Mouse (Mus musculus) heart, embryonic 13.5 days (tissue): ENCODE results near the gene Prr5l. TPM values are rescaled to one million over a fixed set of nuclear protein-coding genes. Genes with fewer than 3 reads are reported as not detected.
A peak's percentile ranks its signal among the peaks of the same experiment; 100 is the strongest.

Experiments
- ATAC-seq: fragments of 200-750 bp; cut with Nextera tagmentation; 2 replicates; pipeline ENCODE4 v1.8.0; 2017; ENCODE audit warnings: moderate TSS enrichment; ENCODE audit not compliant: insufficient number of reproducible peaks, low FRiP score, low TSS enrichment; ENCODE audit errors: extremely low read depth
- H3K27ac ChIP-seq: fragments of 300-500 bp; sonication (generic); replicated peaks from 2 replicates; pipeline ENCODE4 v1.5.1; 2015; ENCODE audit warnings: moderate library complexity, mild to moderate bottlenecking, inconsistent platforms
- H3K27me3 ChIP-seq: fragments of 300-500 bp; sonication (generic); replicated peaks from 2 replicates; pipeline ENCODE4 v1.6.1; 2015; ENCODE audit warnings: mild to moderate bottlenecking, inconsistent platforms
- H3K36me3 ChIP-seq: fragments of 300-500 bp; sonication (generic); 2 replicates; pipeline ENCODE4 v1.6.1; 2015; ENCODE audit warnings: mild to moderate bottlenecking, inconsistent platforms
- H3K4me1 ChIP-seq: fragments of 300-500 bp; sonication (generic); 2 replicates; pipeline ENCODE4 v1.6.1; 2015; ENCODE audit warnings: inconsistent platforms
- H3K4me2 ChIP-seq: fragments of 300-500 bp; sonication (generic); 2 replicates; pipeline ENCODE4 v1.6.1; 2015; ENCODE audit warnings: inconsistent platforms, mild to moderate bottlenecking, moderate library complexity
- H3K4me3 ChIP-seq: fragments of 300-500 bp; sonication (generic); 2 replicates; pipeline ENCODE4 v1.5.1; 2015; ENCODE audit warnings: moderate library complexity, mild to moderate bottlenecking, inconsistent platforms
- H3K9ac ChIP-seq: fragments of 300-500 bp; sonication (generic); 2 replicates; pipeline ENCODE4 v1.6.1; 2015; ENCODE audit warnings: inconsistent platforms, mild to moderate bottlenecking, moderate library complexity
- H3K9me3 ChIP-seq: fragments of 300-500 bp; sonication (generic); 2 replicates; pipeline ENCODE4 v1.6.1; 2016; ENCODE audit warnings: inconsistent platforms
- WGBS: fragments of 180-500 bp; shearing (Covaris S2); methylation state at CpG from one replicate; pipeline ENCODE4 v1.1.7; 2015; ENCODE audit warnings: mixed read lengths; 5-methylcytosine and 5-hydroxymethylcytosine counted together
- polyA plus RNA-seq: library from polyadenylated mRNA; unstranded; fragments of >200 nt; fragmentation: Nextera tagmentation; extraction: Ambion mirVana; gene quantifications from 2 replicates; pipeline ENCODE4 v1.2.1, GENCODE M21; 2015

Gene Prr5l
- polyA plus RNA-seq, 1 experiment from 2014 or later: 8.9 TPM

- H3K9ac ChIP-seq: no peak overlapping the region
- H3K4me3 ChIP-seq: no peak overlapping the region
- H3K27me3 ChIP-seq: no peaks in the 10 kb centered on the region
- WGBS: 67% methylated on average over 3 of the region's 3 CpGs
- no peak for ATAC-seq
- no peaks in the 10 kb centered on the region for H3K36me3 ChIP-seq
- H3K4me1 ChIP-seq: peaks cover 27% of the 10 kb centered on the region
- no peak overlapping the region for H3K4me2 ChIP-seq
- H3K27ac ChIP-seq: no peak overlapping the region
- H3K9me3 ChIP-seq: no peaks in the 10 kb centered on the region
Observed at GRCm38 (mm10) chr2:101816646-101817308, 66.0 kb downstream of the Prr5l start.

DNA sequence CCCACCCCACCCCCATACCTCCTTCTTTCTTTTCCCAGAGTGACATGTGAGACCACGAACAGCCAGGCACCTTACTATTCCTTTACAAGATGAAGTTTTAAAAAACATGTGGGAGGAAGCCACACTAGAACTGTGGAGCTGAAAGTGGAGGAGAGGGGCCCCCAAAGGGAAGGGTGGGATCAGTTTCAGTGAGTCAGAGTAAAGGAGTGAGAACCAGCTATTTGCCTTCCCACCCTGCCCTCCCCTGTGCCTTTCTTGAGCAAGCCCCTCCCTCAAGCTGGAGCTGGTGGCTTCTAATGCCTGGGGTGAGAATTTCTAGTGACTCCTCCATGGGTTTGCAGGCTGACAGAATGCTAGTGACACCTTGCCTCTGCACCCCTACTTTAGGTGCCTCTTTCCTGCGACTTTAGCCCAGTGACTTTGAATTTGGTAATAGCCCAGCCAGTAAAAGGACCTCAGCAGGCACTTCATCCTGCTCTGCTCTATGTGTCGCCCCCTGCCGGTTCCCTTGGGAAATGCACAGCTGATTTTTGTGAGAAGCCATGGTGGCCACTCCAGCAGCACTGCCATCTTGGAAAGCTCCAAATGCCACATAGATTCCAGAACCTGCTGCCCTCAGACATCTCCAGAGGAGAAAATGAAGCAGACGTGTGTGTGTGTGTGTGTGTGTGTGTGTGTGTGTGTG lies 67.4 kb downstream of the Prr5l start:
- no peak for ATAC-seq
- H3K27me3 ChIP-seq: no peaks in the 10 kb centered on the region
- no peaks in the 10 kb centered on the region for H3K36me3 ChIP-seq

GRCm38 (mm10) chr2:101814272-101814625 lies 68.6 kb downstream of the Prr5l start:
- Histone ChIP-seq H3K9me3 (no peaks in the 10 kb centered on the region), H3K36me3 (no peaks in the 10 kb centered on the region), H3K27ac (no peak overlapping the region), H3K4me2 (no peak overlapping the region), H3K4me3 (no peak overlapping the region), H3K9ac (no peak overlapping the region), H3K4me1 (peaks cover 27% of the 10 kb centered on the region), H3K27me3 (no peaks in the 10 kb centered on the region)
- no peak for ATAC-seq
- WGBS: 37% methylated on average over 5 of the region's 5 CpGs

More for the DNA sequence above, 67.4 kb downstream of the Prr5l start:
- no peaks in the 10 kb centered on the region for H3K9me3 ChIP-seq
- H3K4me3 ChIP-seq: no peak overlapping the region
- H3K9ac ChIP-seq: no peak overlapping the region
- H3K4me1 ChIP-seq: peaks cover 31% of the 10 kb centered on the region
- no peak overlapping the region for H3K27ac ChIP-seq
- WGBS: 23% methylated on average over 5 of the region's 5 CpGs
- H3K4me2 ChIP-seq: no peak overlapping the region

GRCm38 (mm10) chr2:101813581-101814271 lies 69.1 kb downstream of the Prr5l start:
- WGBS: 48% methylated on average over 6 of the region's 6 CpGs

GRCm38 (mm10) chr2:101811925-101812324 lies 70.9 kb downstream of the Prr5l start:
- Histone ChIP-seq H3K9me3 (no peaks in the 10 kb centered on the region), H3K27ac (no peak overlapping the region), H3K9ac (no peak overlapping the region), H3K27me3 (no peaks in the 10 kb centered on the region), H3K4me3 (no peak overlapping the region), H3K4me2 (no peak overlapping the region), H3K4me1 (peaks cover 20% of the 10 kb centered on the region), H3K36me3 (no peaks in the 10 kb centered on the region)
- no peak for ATAC-seq
- WGBS: 65% methylated on average over 3 of the region's 3 CpGs

More at GRCm38 (mm10) chr2:101813581-101814271, 69.1 kb downstream of the Prr5l start:
- Histone ChIP-seq H3K9ac (no peak overlapping the region), H3K4me3 (no peak overlapping the region), H3K27ac (no peak overlapping the region), H3K36me3 (no peaks in the 10 kb centered on the region), H3K4me2 (no peak overlapping the region), H3K27me3 (no peaks in the 10 kb centered on the region), H3K9me3 (no peaks in the 10 kb centered on the region), H3K4me1 (peaks cover 22% of the 10 kb centered on the region)
- no peak for ATAC-seq

DNA sequence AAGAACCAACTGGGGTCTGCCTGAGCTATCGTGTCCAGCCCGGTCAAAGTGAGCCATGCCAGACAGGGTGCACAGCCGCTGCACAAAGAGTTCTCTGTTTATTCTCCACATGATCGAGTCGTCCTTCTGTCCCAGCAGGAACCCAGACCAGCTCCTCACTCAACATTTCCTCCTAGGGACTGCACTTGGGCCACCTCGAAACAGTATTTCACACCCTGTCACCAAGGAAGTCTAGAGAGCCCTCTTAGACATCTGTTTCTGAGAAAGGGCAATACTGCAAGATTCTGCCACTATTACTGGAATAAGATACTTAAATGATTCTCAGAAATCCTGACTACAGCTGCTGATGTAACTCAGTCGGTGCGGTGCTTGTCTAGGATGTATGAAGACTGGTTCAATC lies 72.1 kb downstream of the Prr5l start:
- Histone ChIP-seq H3K27ac (no peak overlapping the region), H3K9me3 (no peaks in the 10 kb centered on the region), H3K27me3 (no peaks in the 10 kb centered on the region), H3K36me3 (no peaks in the 10 kb centered on the region), H3K4me3 (no peak overlapping the region), H3K9ac (no peak overlapping the region), H3K4me1 (peaks cover 20% of the 10 kb centered on the region), H3K4me2 (no peak overlapping the region)
- WGBS: 58% methylated on average over 8 of the region's 8 CpGs
- ATAC-seq: no peak

- Histone ChIP-seq H3K36me3 (no peaks in the 10 kb centered on the region), H3K9ac (no peak overlapping the region), H3K4me3 (no peak overlapping the region), H3K4me2 (no peak overlapping the region), H3K4me1 (peaks cover 15% of the 10 kb centered on the region), H3K9me3 (no peaks in the 10 kb centered on the region), H3K27ac (no peak overlapping the region), H3K27me3 (no peaks in the 10 kb centered on the region)
- ATAC-seq: no peak
- WGBS: 55% methylated on average over 6 of the region's 6 CpGs
Observed at GRCm38 (mm10) chr2:101809640-101810305, 73.1 kb downstream of the Prr5l start.

DNA sequence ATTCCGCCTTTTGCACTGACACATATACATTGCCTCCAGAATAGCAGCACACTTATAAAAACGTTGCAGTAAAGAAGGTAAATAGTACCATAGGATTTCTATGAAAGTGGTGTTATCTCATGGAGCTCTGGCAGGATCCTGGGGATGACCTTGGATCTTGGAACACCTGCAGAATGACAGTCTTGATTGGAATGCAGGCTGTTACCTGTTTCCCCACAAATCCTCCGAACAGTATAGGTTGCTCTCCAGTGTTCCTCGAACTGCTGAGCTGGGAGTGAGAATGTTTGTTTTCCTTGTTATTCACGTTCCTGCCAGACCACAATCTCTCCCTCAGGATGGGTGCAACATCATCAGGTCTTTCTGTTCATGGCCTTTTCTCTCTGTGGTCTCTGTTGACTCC lies 75.1 kb downstream of the Prr5l start:
- 61% methylated on average over 5 of the region's 5 CpGs for WGBS
- H3K36me3 ChIP-seq: no peaks in the 10 kb centered on the region
- H3K9me3 ChIP-seq: no peaks in the 10 kb centered on the region
- no peak for ATAC-seq
- H3K4me2 ChIP-seq: no peak overlapping the region
- H3K4me3 ChIP-seq: no peak overlapping the region
- no peak overlapping the region for H3K9ac ChIP-seq
- no peak overlapping the region for H3K27ac ChIP-seq
- 0 out of 2 replicates have a peak, but pooled peaks cover 4% of the 10 kb centered on the region for H3K4me1 ChIP-seq
- no peaks in the 10 kb centered on the region for H3K27me3 ChIP-seq

GRCm38 (mm10) chr2:101802240-101802639 lies 80.6 kb downstream of the Prr5l start:
- no peak overlapping the region for H3K9ac ChIP-seq
- no peak overlapping the region for H3K4me3 ChIP-seq
- H3K9me3 ChIP-seq: no peaks in the 10 kb centered on the region
- no peak for ATAC-seq
- 82% methylated on average over 6 of the region's 6 CpGs for whole genome bisulfite sequencing
- H3K27ac ChIP-seq: no peak overlapping the region
- H3K27me3 ChIP-seq: peaks cover 2% of the 10 kb centered on the region; the same call in 1 of the 2 replicates
- H3K36me3 ChIP-seq: no peaks in the 10 kb centered on the region
- peaks cover 6% of the 10 kb centered on the region; the same call in 1 of the 2 replicates for H3K4me1 ChIP-seq
- no peak overlapping the region for H3K4me2 ChIP-seq

DNA sequence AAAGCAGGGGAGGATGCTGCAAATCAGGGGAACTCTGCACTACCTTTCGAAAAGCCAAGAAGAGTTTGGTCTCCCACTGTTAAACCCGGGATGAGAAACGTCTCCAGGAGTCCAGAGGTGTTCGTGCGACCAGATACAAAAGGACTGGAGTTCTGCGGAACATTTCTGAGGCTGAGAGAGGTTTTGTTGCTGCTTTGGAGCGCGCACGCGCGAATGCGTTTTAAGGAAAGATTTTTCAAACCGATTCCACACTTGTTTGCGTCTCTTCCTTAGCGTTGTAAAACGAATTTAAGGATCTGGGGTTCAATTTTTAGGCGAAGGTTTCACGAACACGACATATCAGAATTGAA lies 85.0 kb downstream of the Prr5l start:
- H3K36me3 ChIP-seq: no peaks in the 10 kb centered on the region
- no peak for ATAC-seq
- peak overlapping the region; percentile 77 for H3K4me3 ChIP-seq
- H3K9ac ChIP-seq: peak overlapping the region; percentile 83
- 2% methylated on average over 19 of the region's 19 CpGs for WGBS
- H3K4me1 ChIP-seq: peaks cover 27% of the 10 kb centered on the region
- peak overlapping the region; percentile 80 for H3K27ac ChIP-seq
- H3K27me3 ChIP-seq: peaks cover 2% of the 10 kb centered on the region; the same call in 1 of the 2 replicates
- peak overlapping the region; percentile 97 for H3K4me2 ChIP-seq
- no peaks in the 10 kb centered on the region for H3K9me3 ChIP-seq
